Mouse (Mus musculus): ENCODE measurements at regions not wholly inside any gene's neighbourhood (a gene's known extent, or its start where the extent isn't known, plus 50 kb on each side); places are given as distances from the start of the nearest gene placed in this dataset.

DNA sequence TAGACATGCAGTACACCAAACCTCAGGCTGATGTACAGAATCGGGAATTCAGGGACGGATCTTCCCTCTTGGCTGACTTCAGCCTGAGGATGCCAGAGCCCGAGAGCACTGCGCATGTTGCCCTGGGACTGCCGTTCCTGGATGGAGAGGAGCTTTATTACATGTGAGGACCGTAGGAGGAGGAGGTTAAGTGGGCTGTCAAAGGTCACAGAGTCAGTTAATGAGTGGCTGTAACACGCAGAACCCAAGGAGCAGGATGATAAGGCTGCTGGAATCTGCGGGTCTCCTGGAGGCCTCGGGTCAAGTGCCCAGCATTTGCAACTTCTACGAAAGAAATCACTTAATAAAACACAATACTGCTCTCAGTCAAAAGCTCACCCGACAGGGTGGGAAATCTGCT, 197.3 kb downstream of the Fam169b start:
- no peak for DNase-seq (ENCODE audit: low spot score in 2 of 2)
- intact Hi-C loops (cut with DNase I), result no loop called here

DNA sequence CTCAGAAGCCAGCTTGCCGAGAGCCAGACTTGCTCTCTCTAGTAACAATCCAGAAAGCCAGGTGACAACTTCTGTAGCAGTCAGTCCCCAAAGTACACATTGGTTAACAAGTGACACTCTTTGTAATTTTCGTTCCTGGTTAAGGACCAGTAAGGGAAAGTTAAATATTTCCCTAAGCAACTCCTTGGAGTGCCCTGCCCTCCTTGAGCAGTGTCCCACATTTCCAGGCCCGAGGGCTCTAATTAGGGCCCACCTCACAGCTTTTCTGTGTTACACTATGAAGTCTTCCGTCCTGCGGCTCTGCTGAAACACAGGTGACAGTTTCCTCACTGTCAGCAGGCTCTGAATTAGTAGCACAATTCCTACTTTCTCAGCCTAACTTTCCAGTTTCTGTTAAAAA, 194.9 kb downstream of the Fam169b start:
- intact Hi-C loops (cut with DNase I), result no loop called here
- DNase-seq (ENCODE audit: low spot score in 2 of 2), result no peak

DNA sequence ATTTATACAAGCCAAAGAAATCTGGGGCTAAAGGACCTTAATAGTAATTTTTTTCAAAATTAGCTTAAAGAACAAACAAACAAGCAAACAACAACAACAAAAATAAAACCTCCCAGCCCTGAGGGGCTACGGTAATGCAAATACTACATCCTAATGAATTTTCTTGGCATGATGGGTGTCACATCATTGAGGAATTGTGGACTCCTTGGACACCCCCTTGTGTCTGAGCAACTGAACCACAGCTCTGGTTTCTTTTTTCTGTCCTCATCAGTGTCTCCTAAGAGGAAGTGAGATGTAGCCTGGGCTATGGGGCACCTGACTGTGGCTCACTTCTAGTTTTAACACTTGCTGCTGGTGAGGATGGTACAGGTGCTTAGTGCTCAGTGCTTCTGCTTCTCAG, 184.2 kb downstream of the Fam169b start:
- intact Hi-C loops (cut with DNase I), result no loop called here
- DNase-seq (ENCODE audit: low spot score in 2 of 2), result no peak

DNA sequence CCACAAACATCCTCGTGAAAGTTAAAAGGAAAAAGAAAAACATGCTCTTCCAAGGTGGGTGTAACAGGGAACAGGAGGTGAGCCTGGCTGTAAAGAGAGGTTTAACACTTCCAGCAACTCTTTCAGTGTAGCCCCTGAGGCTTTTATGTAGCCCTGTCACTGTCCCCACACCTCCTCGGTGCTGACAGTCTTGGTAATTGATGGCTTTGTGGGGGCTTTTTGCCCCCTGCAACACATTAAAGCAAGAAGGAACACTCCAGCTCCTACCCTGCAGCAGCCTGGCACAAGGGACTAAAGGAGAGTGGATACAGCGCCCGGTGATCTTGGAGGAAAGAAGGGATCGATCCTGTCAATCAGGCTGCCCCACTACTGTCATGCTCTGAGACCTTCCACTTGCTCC, 181.8 kb downstream of the Fam169b start:
- intact Hi-C loops (cut with DNase I), result no loop called here
- DNase-seq (ENCODE audit: low spot score in 2 of 2), result no peak

DNA sequence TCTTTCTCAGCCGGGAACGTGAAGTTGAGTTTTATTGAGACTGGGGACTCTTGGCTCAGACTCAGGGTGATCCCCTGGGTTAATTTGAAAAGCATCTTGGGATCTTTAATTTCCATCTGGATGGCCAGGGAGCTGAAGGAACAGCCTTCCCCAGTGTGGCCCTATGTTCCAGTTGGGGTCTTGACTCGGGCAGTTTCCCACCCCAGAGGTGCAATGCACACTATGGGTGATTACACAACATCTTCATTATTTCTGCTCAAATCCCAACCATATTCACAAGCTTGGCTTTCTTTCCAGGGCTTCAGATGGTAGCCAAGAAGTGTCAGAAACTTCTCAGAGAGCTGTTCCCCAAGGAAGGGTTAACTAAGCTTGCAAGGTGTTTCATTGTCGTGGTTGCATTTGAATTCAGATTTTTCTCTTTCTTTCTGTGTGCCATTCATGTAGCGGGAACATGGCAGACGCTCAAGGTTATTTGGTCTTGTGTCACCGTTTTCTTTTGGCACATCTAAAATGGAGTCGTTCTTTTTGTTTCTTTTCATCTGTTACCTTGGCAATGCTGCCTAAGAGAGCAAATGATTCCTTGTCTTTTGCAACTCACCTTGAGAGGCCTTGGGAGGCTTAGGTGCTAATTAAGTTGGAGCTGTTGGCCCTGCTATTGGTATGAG, 179.5 kb downstream of the Fam169b start:
- no peak for DNase-seq (ENCODE audit: low spot score in 2 of 2)
- intact Hi-C loops (cut with DNase I), result no loop called here

DNA sequence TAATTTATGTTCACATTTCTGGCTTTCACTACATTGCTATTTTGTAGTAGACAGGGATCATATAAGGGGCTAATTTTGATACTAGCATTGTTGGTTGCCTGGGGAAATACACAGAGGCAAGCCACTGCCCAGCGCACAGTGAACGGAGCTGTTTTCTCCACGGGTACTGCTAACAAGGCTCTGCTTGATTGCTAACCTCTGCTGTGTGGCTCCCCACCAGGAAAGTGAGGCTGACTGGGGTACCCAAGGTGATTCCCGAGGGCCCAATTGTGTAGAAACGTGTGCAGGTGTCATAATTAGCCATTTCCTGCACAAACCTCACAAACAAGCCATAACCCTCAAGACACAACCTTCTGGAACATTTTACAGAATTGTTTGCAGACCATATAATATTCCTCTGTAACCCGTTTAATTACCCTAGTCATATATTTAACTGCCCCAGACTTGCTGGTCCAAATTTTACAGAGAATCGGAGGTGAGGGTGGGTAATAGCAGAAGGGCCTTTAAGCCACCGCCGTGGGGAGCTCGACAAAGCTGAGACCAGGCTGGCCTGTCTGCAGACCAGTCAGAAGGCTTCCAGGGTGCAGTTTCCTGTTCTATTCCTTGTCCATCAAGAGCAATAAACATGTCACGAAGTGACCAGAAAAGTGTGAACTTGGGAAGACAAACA, 170.9 kb downstream of the Fam169b start:
- no peak for DNase-seq (ENCODE audit: low spot score in 2 of 2)
- intact Hi-C loops (cut with DNase I), result no loop called here

DNA sequence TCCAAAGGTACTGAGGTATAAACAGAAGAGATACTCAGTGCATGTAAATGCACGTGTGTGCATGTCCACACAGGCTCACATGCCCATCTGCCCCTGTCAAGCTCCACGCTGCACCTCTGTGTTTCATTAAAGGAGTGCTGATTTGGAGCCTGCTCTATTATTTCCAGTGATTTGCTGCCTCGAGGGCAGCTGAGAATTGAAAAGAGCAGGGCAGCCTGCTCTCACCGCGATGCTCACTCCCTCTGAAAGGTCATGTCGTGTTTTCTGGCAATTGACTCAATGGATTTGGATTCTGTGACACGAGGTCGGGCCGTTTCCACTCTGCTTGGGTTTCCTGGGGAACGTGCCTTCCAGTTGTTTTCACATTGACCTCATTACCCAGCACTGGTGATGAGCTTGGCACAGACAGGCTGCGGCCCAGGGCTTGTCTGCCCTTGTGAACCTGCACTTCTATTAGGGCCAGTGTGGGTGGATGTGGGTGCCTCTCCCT, 167.1 kb downstream of the Fam169b start:
- intact Hi-C loops (cut with DNase I), result no loop called here
- DNase-seq (ENCODE audit: low spot score in 2 of 2), result no peak

DNA sequence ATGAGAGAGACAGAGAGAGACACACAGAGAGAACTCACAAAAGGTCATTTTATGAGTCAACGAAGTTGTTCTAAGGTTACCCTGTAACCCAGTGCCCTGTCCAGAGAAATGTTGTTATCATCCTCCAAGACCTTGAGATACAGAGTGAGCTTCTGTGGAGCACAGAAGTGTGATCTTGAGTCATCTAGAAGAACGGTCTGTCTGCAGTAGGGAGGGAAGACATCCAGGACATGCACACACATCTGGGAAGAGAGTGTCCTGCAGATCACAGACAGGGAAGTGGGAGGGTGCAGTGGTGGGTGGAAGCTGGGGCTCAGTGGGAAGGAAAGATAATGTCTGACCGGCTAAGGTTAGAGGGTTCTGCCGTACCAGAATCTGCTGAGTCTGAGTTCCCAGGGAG, 155.3 kb downstream of the Fam169b start:
- no peak for DNase-seq (ENCODE audit: low spot score in 2 of 2)
- intact Hi-C loops (cut with DNase I), result no loop called here

DNA sequence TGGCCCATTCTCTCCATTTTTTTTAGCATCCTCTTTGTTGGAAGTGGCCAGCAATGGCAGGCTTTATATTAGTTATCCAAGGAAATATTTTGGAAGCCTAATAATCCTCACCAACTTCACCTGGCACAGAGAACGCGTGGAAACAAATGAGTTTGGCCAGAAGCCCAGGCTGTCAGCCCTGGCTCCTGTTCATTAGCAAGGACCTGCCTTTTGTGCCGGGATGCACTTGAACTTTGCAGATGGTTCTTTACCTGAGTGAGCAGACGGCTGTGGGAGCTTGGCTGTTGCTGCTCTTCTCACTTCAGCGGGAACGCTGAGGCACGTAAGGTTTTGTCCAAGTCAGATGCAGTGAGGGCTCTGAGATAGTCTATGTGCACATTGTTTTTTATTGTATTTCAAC, 142.3 kb downstream of the Fam169b start:
- intact Hi-C loops (cut with DNase I), result no loop called here
- no peak for DNase-seq (ENCODE audit: low spot score in 2 of 2)

DNA sequence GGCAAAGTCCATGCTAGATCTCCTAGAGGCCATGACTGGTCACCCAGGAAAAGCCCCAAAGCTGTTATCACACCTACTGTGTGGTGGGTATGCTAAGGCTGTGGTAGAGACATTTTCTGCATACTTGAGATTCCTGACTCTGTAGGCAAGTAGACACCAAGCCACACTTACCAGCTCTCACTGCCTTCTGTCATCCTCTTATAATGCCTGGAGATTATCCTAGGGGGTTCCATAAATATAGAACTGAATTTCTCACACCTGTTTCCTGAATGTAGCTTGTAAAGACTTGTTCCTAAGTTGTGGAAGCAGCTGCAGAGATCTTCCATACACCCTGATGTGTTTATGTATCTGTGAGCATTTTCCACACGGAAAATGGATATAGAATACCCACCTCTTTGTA, 139.1 kb downstream of the Fam169b start:
- no peak for DNase-seq (ENCODE audit: low spot score in 2 of 2)
- intact Hi-C loops (cut with DNase I), result no loop called here

All from left cerebral cortex, postnatal 36 days (tissue).